Mouse (Mus musculus) gastrocnemius, adult 18-20 months (tissue): ENCODE results near the gene A730061H03Rik. TPM values are rescaled to one million over a fixed set of nuclear protein-coding genes. Genes with fewer than 3 reads are reported as not detected.

Experiments
- DNase-seq: peaks from one replicate; pipeline ENCODE4 v3.0.0; 2021; ENCODE audit warnings: low spot score
- total RNA-seq, 2 experiments: library from RNA; stranded (reverse); gene quantifications; 2 replicates each; pipeline ENCODE4 v1.2.3; 2021

Gene A730061H03Rik
- total RNA-seq, 2 experiments from 2014 or later, result not detected

- no peak for DNase-seq
Observed at GRCm38 (mm10) chr14:55581981-55582681, 21.9 kb upstream of the A730061H03Rik start.

GRCm38 (mm10) chr14:55580731-55581130 lies 20.5 kb upstream of the A730061H03Rik start:
- no peak for DNase-seq

DNA sequence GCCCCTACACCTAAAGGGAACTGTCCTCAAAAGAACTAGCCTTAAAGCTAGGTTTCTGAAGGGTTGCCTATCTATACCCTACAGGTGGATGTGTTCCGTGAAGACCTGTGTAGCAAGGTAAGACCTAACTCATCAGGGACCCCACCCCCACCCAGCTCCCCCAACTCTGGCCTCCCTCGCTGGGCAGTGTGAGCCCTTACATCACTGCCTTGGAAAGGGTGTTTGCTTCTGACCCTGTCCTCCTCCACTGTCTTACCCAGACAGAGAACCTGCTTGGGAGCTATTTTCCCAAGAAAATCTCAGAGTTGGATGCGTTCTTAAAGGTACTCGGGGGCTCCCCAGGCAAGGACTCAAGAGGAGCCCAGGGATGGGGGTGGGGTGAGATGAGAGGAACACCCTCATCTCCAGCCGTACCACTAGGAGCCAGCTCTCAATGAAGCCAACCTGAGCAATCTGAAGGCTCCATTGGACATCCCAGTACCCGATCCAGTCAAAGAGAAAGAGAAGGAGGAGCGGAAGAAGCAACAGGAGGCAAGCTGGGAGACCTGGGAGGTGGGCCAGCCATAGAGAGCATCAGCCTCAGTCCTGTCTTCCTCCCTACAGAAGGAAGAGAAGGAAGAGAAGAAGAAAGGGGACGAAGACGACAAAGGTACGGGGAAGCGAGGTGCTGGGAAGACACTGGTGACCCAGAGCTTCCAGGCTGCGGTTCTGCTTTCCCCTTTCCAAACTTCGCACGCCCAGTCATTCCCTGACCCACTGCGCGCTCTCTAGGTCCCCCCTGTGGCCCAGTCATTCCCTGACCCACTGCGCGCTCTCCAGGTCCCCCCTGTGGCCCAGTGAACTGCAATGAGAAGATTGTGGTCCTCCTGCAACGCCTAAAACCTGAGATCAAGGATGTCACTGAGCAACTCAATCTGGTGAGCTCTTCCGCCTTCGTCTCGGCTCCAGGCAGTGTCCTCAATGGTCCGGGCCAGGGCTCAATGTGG lies 19.6 kb upstream of the A730061H03Rik start:
- no peak for DNase-seq

DNA sequence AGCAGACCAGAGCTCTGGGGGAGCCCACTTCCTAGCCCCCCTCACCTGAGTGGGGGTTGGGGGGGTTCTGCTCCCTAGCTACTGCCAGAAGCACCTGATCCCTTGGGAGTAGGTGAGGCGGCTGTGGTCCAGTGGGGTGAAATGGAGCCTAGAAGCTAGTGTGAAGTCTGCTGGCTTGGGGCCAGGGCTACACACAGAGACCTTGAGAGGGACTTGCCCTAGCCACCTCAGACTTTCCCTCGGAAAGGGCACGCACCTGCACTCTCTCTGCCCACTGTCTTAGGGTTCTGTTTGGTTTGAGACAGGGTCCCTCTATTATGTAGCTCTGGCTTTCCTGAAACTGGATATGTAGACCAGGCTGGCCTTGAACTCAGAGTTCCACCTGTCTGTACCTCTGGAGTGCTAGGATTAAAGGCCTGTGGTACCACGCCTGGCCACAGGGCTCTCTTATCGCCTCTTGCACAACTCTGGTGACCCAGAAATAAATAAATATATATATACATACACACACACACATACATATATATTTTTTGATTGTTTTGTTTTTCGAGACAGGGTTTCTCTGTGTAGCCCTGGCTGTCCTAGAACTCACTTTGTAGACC lies 18.6 kb upstream of the A730061H03Rik start:
- DNase-seq, result peak; percentile 68

GRCm38 (mm10) chr14:55577871-55578667 lies 17.9 kb upstream of the A730061H03Rik start, which contains the start of gene Psme1:
Psme1 (plus strand) TSS chr14:55578123.
- DNase-seq, result peak; percentile 76

DNA sequence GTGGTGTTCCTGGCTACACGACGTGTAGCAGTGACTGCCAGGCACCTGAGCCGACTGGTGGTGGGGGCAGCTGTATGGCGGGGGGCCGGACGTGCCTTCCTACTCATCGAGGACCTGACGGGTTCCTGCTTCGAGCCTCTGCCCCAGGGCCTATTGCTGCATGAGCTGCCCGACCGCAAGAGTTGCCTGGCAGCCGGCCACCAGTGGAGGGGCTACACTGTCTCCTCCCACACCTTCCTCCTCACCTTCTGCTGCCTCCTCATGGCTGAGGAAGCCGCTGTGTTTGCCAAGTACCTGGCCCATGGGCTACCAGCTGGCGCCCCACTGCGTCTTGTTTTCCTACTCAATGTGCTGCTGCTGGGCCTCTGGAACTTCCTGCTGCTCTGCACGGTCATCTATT lies 16.2 kb upstream of the A730061H03Rik start:
- DNase-seq, result peak; percentile 35

- peak; percentile 50 for DNase-seq
Observed at GRCm38 (mm10) chr14:55575711-55576110, 15.5 kb upstream of the A730061H03Rik start.

DNA sequence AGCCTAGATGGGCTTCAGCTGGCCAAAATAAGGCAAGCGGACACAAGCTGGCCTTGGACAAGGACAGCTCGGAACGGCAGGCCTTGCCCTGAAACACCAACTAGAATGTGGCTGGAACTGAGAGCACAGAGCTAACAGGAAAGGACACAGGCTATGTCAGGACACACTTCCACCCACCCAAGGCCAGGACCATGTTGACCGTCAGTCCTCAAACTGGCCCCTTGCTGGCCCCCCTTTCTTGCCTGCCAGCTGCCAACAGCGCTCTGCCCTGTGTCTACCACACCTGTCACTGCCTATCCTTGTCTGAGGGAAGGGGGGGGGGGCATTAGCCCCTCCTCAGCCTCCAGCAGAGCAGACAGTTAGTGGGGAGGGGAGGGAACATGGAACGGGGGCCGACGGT lies 15.1 kb upstream of the A730061H03Rik start, which contains the start of gene Fitm1:
Gene Fitm1 (plus strand): TSS at position 316 of the 400 bp plus-strand sequence.
- DNase-seq, result peak; percentile 75

GRCm38 (mm10) chr14:55571760-55572159 lies 11.6 kb upstream of the A730061H03Rik start:
- DNase-seq, result no peak

DNA sequence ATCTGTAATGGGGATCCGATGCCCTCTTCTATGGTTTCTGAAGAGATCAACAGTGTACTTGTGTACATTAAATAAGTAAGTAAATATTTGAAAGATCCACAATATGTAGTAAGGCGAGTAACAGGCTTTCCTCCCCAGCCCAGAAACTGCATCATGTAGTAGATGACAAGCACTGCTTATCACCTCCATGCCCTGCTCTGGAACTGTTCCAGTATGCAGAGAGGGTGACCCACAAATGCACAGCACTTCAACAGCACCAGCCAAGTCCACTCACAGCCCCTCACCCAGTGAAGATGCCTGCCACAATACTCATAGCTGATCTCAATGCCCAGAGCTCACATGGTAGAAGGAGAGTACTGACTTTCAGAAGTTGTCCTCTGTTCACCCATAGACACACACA lies 10.4 kb upstream of the A730061H03Rik start:
- DNase-seq, result no peak

DNA sequence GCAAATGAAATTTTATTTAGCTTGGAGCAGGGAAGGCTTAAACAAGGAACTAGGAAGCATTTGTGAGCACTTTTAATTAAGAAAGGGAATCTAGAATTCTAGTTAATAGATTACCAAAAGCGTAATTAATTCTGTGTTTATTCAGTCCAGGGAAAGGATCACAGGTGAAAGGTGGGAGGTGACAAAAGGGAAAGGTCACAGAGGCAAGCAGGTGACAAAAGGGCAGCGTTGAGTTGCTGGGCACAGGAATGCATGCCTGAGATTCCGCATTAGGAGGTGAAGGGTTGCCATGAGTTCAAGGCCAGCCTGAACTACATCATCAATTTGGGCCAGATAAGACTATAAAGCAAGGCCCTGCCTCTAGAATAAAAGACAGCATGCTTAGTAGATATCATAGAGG lies 7.3 kb upstream of the A730061H03Rik start:
- DNase-seq, result no peak

- no peak for DNase-seq
Observed at GRCm38 (mm10) chr14:55565748-55566147, 5.5 kb upstream of the A730061H03Rik start.

DNA sequence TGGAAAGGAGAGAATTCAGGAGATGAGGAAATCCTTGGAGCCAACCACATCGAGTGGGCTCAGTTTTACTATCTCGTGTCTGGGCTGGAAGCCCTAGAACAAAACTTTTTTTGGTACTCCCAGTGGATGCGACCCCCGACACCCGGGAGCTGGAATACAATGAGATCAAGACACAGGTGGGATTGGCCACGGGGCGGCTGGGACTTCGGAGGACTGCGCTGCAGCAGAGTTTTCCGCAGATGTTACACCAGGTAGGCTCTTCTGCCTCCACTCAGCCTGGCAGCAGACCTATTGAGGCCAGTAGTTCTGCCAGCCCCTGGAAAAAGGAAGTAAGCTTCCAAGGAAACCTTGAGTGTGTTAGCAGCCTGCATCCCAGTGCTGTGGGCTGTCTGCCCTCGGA lies 3.0 kb upstream of the A730061H03Rik start:
- no peak for DNase-seq

DNA sequence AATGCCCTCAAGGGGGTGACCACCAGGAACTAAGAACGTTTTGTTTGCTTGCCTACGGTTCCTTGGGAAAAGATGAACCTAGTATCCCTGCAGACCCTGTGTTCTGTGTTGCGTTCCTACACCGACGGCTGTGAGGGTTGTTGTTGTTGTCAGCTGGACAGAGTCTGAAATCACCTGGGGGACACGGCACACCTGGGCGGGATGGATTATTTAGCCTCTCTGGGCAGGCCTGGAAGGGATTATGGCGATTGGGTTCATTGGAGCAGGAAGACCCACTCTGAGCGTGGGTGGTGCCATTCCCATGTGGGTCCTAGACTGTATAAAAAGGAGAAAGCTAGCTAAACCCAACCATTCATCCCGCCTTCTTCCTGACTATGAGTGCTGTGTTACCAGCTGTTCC lies 1.7 kb upstream of the A730061H03Rik start:
- DNase-seq, result no peak

- peak; percentile 92 for DNase-seq
Observed at GRCm38 (mm10) chr14:55559799-55560201, 406 bp downstream of the A730061H03Rik start, which contains the start of gene Dcaf11. Dcaf11 (plus strand) TSS chr14:55560006.

GRCm38 (mm10) chr14:55558740-55559448 lies 1.3 kb downstream of the A730061H03Rik start:
- no peak for DNase-seq

DNA sequence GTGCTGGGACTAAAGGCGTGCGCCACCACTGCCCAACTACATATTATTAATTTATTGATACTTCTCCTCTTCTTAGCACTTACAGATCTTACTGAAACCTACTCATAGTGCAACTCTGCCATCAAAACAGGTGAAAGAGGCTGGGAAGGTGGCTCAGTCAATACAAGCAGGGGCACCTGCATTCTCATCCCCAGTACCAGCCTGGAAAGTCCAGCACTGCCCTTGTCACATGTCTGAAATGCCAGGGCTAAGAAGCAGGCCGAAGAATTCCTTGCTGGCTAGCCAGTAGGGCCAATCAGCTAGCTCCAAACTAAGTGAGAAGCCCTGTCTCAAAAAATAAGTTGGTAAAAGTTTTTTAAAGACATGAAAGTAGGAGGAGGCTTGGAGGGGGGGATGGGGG lies 2.6 kb downstream of the A730061H03Rik start:
- no peak for DNase-seq

DNA sequence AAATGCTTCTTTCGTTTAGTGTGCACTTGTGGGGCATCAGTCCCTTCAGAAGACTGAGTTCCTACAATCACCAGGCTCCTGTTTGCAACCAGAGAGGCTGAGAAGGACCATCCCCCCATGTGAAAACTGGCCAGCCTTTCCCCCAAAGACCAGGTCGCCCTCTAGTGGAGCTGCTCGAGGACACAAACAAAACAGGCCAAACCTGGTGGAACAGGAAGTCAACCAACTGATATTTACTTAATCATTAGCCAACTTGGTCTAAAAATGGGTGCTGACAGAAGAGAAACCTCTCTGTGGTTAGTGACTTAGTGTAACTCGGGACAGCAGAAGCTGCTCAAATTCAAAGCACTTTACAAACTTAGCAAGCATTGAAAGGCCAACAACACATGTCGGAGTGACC lies 3.2 kb downstream of the A730061H03Rik start:
- peak; percentile 86 for DNase-seq

- no peak for DNase-seq
Observed at GRCm38 (mm10) chr14:55555788-55556187, 4.4 kb downstream of the A730061H03Rik start.

GRCm38 (mm10) chr14:55554635-55555034 lies 5.6 kb downstream of the A730061H03Rik start:
- no peak for DNase-seq
